Mouse (Mus musculus) neural tube, embryonic 12.5 days (tissue): ENCODE measurements around the gene Cdkn2b. TPM values are rescaled to one million over a fixed set of nuclear protein-coding genes. Genes with fewer than 3 reads are reported as not detected.

Experiments
- ATAC-seq: fragments of 200-750 bp; cut with Nextera tagmentation; 2 replicates; pipeline ENCODE4 v1.8.0; 2017; ENCODE audit warnings: low read depth, mild to moderate bottlenecking, moderate TSS enrichment, moderate library complexity; ENCODE audit not compliant: low FRiP score
- H3K27ac ChIP-seq: fragments of 300-500 bp; sonication (generic); 2 replicates; pipeline ENCODE4 v1.5.1; 2016
- H3K27me3 ChIP-seq: fragments of 300-500 bp; sonication (generic); replicated peaks from 2 replicates; pipeline ENCODE4 v1.6.1; 2016; ENCODE audit warnings: mild to moderate bottlenecking
- H3K36me3 ChIP-seq: fragments of 300-500 bp; sonication (generic); 2 replicates; pipeline ENCODE4 v1.6.1; 2016; ENCODE audit warnings: mild to moderate bottlenecking
- H3K4me1 ChIP-seq: fragments of 300-500 bp; sonication (generic); 2 replicates; pipeline ENCODE4 v1.6.1; 2016
- H3K4me2 ChIP-seq: fragments of 300-500 bp; sonication (generic); replicated peaks from 2 replicates; pipeline ENCODE4 v1.6.1; 2016; ENCODE audit warnings: mild to moderate bottlenecking
- H3K4me3 ChIP-seq: fragments of 300-500 bp; sonication (generic); 2 replicates; pipeline ENCODE4 v1.5.1; 2016
- H3K9ac ChIP-seq: fragments of 300-500 bp; sonication (generic); 2 replicates; pipeline ENCODE4 v1.6.1; 2016; ENCODE audit warnings: mild to moderate bottlenecking
- H3K9me3 ChIP-seq: fragments of 300-500 bp; sonication (generic); 2 replicates; pipeline ENCODE4 v1.6.1; 2016; ENCODE audit warnings: mild to moderate bottlenecking
- WGBS: fragments of 180-500 bp; shearing (Covaris S2); methylation state at CpG from one replicate; pipeline ENCODE4 v1.1.7; 2016; 5-methylcytosine and 5-hydroxymethylcytosine counted together
- polyA plus RNA-seq: library from polyadenylated mRNA; unstranded; fragments of >200 nt; fragmentation: Nextera tagmentation; extraction: Ambion mirVana; gene quantifications from 2 replicates; pipeline ENCODE4 v1.2.1, GENCODE M21; 2016

The Cdkn2b gene
- polyA plus RNA-seq, 1 experiment from 2014 or later: 0.41 TPM

- H3K27ac ChIP-seq: no peak overlapping the region
- no peak overlapping the region for H3K4me3 ChIP-seq
- H3K9ac ChIP-seq: no peak overlapping the region
- H3K27me3 ChIP-seq: peaks cover 85% of the 10 kb centered on the region
- no peaks in the 10 kb centered on the region for H3K9me3 ChIP-seq
- H3K4me1 ChIP-seq: no peaks in the 10 kb centered on the region
- no peaks in the 10 kb centered on the region for H3K36me3 ChIP-seq
- H3K4me2 ChIP-seq: no peak overlapping the region
- WGBS: 32% methylated on average over 7 of the region's 7 CpGs
- no peak for ATAC-seq
Observed at GRCm38 (mm10) chr4:89285688-89286087, 25.2 kb downstream of the Cdkn2b start.

DNA sequence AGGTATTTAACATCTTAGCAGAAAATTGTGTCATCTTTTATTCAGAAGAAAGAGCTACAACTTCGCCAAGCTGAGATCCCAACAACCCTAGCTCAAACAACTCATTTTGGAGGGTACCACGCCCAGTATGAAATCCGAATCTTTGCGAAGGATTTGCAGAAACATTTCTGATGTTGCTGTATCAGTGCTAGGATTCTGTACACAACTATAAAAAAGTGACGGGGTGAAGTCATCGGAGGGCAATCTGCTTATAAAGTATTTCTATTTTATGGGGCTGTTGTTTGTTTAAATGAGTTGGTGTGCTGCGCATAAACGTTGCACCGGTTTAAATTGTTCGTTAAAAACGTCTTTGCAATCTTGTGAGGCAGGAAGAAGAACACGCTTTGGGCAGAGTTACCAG is 28.2 kb downstream of the Cdkn2b start:
- 2% methylated on average over 12 of the region's 12 CpGs for WGBS
- no peak overlapping the region for H3K4me3 ChIP-seq
- ATAC-seq: no peak
- no peaks in the 10 kb centered on the region for H3K36me3 ChIP-seq
- H3K27me3 ChIP-seq: peaks cover 85% of the 10 kb centered on the region
- H3K9me3 ChIP-seq: no peaks in the 10 kb centered on the region
- H3K4me1 ChIP-seq: no peaks in the 10 kb centered on the region
- no peak overlapping the region for H3K9ac ChIP-seq
- no peak overlapping the region for H3K4me2 ChIP-seq
- H3K27ac ChIP-seq: no peak overlapping the region

DNA sequence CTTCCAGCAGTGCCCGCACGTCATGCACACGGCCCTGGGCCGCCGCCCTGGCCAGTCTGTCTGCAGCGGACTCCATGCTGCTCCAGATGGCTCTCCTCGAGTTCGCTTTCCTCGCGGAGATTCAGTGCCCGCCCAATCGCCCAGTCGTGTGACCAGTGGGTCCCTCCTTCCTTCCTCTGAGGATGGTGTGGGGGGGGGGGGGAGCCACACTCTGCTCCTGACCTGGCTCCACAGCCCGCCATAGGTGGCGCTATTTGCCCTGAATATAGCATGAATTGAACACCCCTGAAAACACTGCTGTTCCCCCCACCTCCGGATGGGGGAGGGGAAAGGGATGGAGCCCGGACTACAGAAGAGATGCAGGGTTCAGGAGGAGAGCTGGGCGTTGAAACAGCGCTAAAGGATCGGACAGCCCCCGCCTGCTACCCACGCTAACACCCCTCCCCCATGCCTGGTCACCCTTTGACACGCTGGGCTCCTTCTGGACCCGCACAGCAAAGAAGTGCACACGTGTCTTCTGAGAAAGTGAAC is 28.7 kb downstream of the Cdkn2b start:
- no peaks in the 10 kb centered on the region for H3K4me1 ChIP-seq
- H3K27ac ChIP-seq: no peak overlapping the region
- H3K4me3 ChIP-seq: 0 out of 2 replicates have a peak overlapping the region, but pooled peaks have one; percentile 5
- no peak overlapping the region for H3K9ac ChIP-seq
- H3K4me2 ChIP-seq: peak overlapping the region; percentile 29; the same call in 1 of the 2 replicates
- H3K27me3 ChIP-seq: peaks cover 86% of the 10 kb centered on the region
- no peaks in the 10 kb centered on the region for H3K36me3 ChIP-seq
- under 1% methylated on average over 25 of the region's 25 CpGs for WGBS
- H3K9me3 ChIP-seq: no peaks in the 10 kb centered on the region
- peak; percentile 80 for ATAC-seq

DNA sequence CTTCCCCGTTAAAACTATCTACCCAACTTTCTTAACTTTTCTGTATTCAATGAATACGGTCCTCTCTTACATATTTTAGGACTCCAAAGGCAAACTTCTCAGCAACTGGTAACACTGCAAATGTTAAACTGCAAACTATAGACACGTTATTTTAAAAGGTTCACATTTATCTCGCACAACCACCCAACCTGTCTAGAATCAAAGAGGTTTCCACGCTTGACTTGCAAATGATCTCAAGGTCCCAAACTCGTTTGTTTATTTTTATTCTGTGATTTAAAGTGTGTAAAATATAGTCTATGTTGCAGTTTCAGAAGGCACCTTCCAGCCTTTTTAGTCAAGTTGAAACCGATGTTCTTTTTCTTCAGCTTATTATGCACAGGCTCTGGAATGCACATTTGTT is 29.6 kb downstream of the Cdkn2b start:
- 2% methylated on average over 7 of the region's 7 CpGs for WGBS
- peaks cover 89% of the 10 kb centered on the region for H3K27me3 ChIP-seq
- no peak for ATAC-seq

GRCm38 (mm10) chr4:89279641-89280040 is 31.2 kb downstream of the Cdkn2b start:
- Histone ChIP-seq H3K27ac (no peak overlapping the region), H3K4me1 (no peaks in the 10 kb centered on the region), H3K9ac (no peak overlapping the region), H3K4me3 (no peak overlapping the region), H3K27me3 (peaks cover 94% of the 10 kb centered on the region), H3K36me3 (no peaks in the 10 kb centered on the region), H3K9me3 (no peaks in the 10 kb centered on the region), H3K4me2 (no peak overlapping the region)
- 0% methylated on average over 2 of the region's 2 CpGs for WGBS
- ATAC-seq: no peak

More for the DNA sequence above, 29.6 kb downstream of the Cdkn2b start:
- H3K4me1 ChIP-seq: no peaks in the 10 kb centered on the region
- H3K4me2 ChIP-seq: no peak overlapping the region
- no peaks in the 10 kb centered on the region for H3K36me3 ChIP-seq
- H3K4me3 ChIP-seq: no peak overlapping the region
- no peak overlapping the region for H3K9ac ChIP-seq
- no peaks in the 10 kb centered on the region for H3K9me3 ChIP-seq
- H3K27ac ChIP-seq: no peak overlapping the region

GRCm38 (mm10) chr4:89277381-89277940 is 33.4 kb downstream of the Cdkn2b start:
- no peaks in the 10 kb centered on the region for H3K36me3 ChIP-seq
- WGBS: 3% methylated on average over 5 of the region's 5 CpGs
- H3K4me3 ChIP-seq: no peak overlapping the region
- H3K9ac ChIP-seq: no peak overlapping the region
- no peaks in the 10 kb centered on the region for H3K9me3 ChIP-seq
- no peak overlapping the region for H3K27ac ChIP-seq
- no peak overlapping the region for H3K4me2 ChIP-seq
- no peak for ATAC-seq
- no peaks in the 10 kb centered on the region for H3K4me1 ChIP-seq
- peaks cover 95% of the 10 kb centered on the region for H3K27me3 ChIP-seq

GRCm38 (mm10) chr4:89276669-89277219 is 34.1 kb downstream of the Cdkn2b start:
- H3K9ac ChIP-seq: no peak overlapping the region
- no peaks in the 10 kb centered on the region for H3K4me1 ChIP-seq
- no peak overlapping the region for H3K27ac ChIP-seq
- under 1% methylated on average over 37 of the region's 37 CpGs for WGBS
- H3K27me3 ChIP-seq: peaks cover 95% of the 10 kb centered on the region
- no peaks in the 10 kb centered on the region for H3K36me3 ChIP-seq
- no peak overlapping the region for H3K4me3 ChIP-seq
- no peak for ATAC-seq
- H3K4me2 ChIP-seq: no peak overlapping the region
- no peaks in the 10 kb centered on the region for H3K9me3 ChIP-seq

GRCm38 (mm10) chr4:89275811-89276584 is 34.8 kb downstream of the Cdkn2b start:
- Histone ChIP-seq H3K9me3 (no peaks in the 10 kb centered on the region), H3K4me1 (no peaks in the 10 kb centered on the region), H3K27me3 (peaks cover 94% of the 10 kb centered on the region), H3K27ac (no peak overlapping the region), H3K36me3 (no peaks in the 10 kb centered on the region), H3K4me2 (no peak overlapping the region), H3K9ac (no peak overlapping the region), H3K4me3 (no peak overlapping the region)
- under 1% methylated on average over 25 of the region's 25 CpGs for WGBS
- ATAC-seq: no peak

DNA sequence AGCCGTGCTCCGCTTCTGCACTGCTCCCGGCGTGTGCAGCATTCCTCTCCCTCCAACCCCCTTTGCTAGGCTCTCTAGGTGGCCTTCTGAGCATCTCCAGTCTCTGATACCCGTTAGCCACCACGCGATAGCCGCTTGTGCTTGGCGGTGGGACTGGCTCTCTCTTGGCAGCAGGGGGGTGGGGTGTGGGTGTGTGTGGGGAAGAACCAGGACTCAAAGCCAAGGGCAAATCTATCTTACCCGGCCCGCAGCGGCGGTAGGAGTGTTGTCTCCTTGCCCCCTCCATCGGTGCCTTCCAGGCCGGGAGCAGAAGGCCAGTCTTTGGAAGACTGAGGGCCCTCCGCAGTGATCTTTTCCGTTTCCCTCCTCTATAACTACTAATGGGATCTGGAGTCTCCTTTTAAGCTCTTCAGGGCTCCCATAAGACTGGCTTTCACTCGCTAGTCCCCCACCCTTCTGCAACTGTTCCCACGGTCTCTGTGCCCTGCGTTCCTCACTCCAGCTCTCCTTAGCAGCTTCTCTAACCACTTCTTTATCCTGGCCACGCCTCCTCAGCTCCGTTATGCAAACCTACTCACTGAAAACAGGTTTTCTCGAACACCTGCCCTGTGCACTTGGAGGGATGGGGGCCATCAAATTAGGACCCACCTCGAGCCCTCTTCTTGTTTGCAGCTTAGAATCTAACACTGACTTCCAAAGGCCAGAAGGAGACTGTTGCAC is 35.9 kb downstream of the Cdkn2b start:
- Histone ChIP-seq H3K27me3 (peaks cover 90% of the 10 kb centered on the region), H3K4me2 (no peak overlapping the region), H3K36me3 (no peaks in the 10 kb centered on the region), H3K4me3 (no peak overlapping the region), H3K27ac (no peak overlapping the region), H3K9me3 (no peaks in the 10 kb centered on the region), H3K9ac (no peak overlapping the region), H3K4me1 (no peaks in the 10 kb centered on the region)
- ATAC-seq: 0 out of 2 replicates have a peak, but pooled peaks have one; percentile 30
- WGBS: under 1% methylated on average over 24 of the region's 24 CpGs

DNA sequence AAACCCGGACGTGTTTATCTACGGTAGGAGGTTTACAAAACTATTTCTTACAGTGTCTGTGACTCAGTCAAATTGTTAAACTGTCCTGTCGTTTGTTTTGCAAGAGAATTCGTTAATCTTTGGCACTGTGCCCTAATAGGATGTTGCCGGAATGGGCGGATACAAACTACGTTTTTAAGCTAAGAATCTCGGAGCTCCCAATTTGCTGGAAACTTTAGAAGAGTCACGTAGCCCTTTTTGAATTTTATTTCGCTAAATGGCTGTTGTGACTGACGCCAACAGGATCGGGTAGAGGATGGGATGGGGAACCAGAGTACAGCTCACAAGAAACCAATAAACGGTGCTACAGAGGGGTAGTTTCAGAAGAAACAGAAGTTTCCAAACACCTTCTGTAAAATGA is 36.8 kb downstream of the Cdkn2b start:
- peaks cover 84% of the 10 kb centered on the region for H3K27me3 ChIP-seq
- ATAC-seq: no peak
- H3K27ac ChIP-seq: no peak overlapping the region
- no peak overlapping the region for H3K4me2 ChIP-seq
- H3K36me3 ChIP-seq: no peaks in the 10 kb centered on the region
- no peaks in the 10 kb centered on the region for H3K4me1 ChIP-seq
- WGBS: 1% methylated on average over 14 of the region's 14 CpGs
- no peak overlapping the region for H3K9ac ChIP-seq
- H3K4me3 ChIP-seq: no peak overlapping the region
- H3K9me3 ChIP-seq: no peaks in the 10 kb centered on the region

DNA sequence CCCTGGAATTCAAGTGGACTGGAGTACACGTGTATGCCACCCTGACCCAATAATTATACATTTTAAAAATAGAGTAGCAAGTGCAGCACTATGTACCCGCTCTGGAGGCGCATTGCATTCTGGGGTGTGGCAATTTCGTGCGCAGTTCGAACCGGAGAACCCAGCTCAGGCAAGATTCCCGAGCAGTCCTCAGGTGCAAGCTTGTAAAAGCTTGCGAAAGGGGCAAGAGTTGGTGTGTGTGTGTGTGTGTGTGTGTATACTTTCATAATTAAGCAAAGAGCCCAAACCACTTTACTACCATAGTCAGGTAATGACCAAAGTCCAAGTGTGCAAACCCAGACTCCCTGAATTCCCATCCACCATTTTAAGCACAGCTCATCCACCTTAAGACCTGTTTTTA is 37.3 kb downstream of the Cdkn2b start:
- H3K36me3 ChIP-seq: no peaks in the 10 kb centered on the region
- no peaks in the 10 kb centered on the region for H3K9me3 ChIP-seq
- no peak overlapping the region for H3K9ac ChIP-seq
- no peak overlapping the region for H3K4me2 ChIP-seq
- peak; percentile 8; the same call in 1 of the 2 replicates for ATAC-seq
- H3K27ac ChIP-seq: no peak overlapping the region
- 0% methylated on average over 9 of the region's 9 CpGs for WGBS
- no peak overlapping the region for H3K4me3 ChIP-seq
- no peaks in the 10 kb centered on the region for H3K4me1 ChIP-seq
- H3K27me3 ChIP-seq: peaks cover 80% of the 10 kb centered on the region

GRCm38 (mm10) chr4:89272961-89273540 is 37.8 kb downstream of the Cdkn2b start:
- WGBS: under 1% methylated on average over 20 of the region's 20 CpGs
- peaks cover 76% of the 10 kb centered on the region for H3K27me3 ChIP-seq
- no peak overlapping the region for H3K9ac ChIP-seq
- H3K4me1 ChIP-seq: no peaks in the 10 kb centered on the region
- no peak overlapping the region for H3K27ac ChIP-seq
- no peak overlapping the region for H3K4me3 ChIP-seq
- no peak overlapping the region for H3K4me2 ChIP-seq
- H3K9me3 ChIP-seq: no peaks in the 10 kb centered on the region
- H3K36me3 ChIP-seq: no peaks in the 10 kb centered on the region
- ATAC-seq: no peak
